Mouse (Mus musculus) heart, adult 2 months (tissue): ENCODE results near the gene Siah1b.

ENCODE experiments used
- EP300 ChIP-seq: fragments of 200-500 bp; IDR thresholded peaks from 2 replicates; pipeline ENCODE4 v1.6.1; 2011; ENCODE audit warnings: low read depth, low read length, control low read depth; ENCODE audit not compliant: insufficient read depth
- POLR2A ChIP-seq: fragments of 200-500 bp; IDR thresholded peaks from 2 replicates; pipeline ENCODE4 v1.6.1; 2011; ENCODE audit warnings: mild to moderate bottlenecking, low read depth, low read length, control low read depth; ENCODE audit not compliant: insufficient read depth

DNA sequence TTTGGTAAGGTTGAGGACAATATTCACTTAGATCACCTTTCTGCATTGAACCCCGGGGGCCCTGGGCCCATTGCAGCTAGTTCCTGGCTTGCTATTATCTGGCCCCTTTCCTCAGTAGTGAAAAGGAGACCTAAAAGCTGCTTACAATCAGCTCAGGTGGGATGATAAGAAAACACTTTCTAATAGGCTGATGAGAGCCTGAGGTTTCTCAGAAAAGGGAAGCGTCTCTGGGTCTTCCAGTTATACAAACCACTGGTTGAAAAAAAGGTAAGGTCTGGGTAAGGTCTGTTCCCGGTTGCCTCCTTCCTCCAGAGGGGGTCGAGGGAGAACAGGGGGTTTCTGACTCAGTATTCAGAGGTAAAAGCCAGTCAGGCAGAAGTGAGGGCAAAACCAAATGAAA lies 17.2 kb downstream of the Siah1b start:
- no peak for TF ChIP-seq EP300
- no peak for TF ChIP-seq POLR2A
